Mouse (Mus musculus): ENCODE measurements around the gene Peak1. TPM values are rescaled to one million over a fixed set of nuclear protein-coding genes. Genes with fewer than 3 reads are reported as not detected.
"Not testable (repeated sequence)": the region's sequence is repeated elsewhere in the genome, so short reads cannot be mapped to it uniquely, and the experiment has no call there.

The Peak1 gene
- total RNA-seq (2021), result 10 to 100 TPM; 47.4 to 50.1 TPM
- long read RNA-seq, experiment 1, partial matches to known transcripts, result 0 of 2 reads
- long read RNA-seq, experiment 1, other reads (novel, unspliced or antisense), result 2 of 2 reads
- long read RNA-seq, experiment 2, partial matches to known transcripts, result 0 of 7 reads
- long read RNA-seq, experiment 2, other reads (novel, unspliced or antisense), result 7 of 7 reads

GRCm38 (mm10) chr9:56417948-56418737 lies at the start of gene Peak1, which contains the start of gene Hmg20a:
TSS of gene Peak1 (minus strand) at chr9:56418067.
TSS of gene Hmg20a (plus strand) at chr9:56418609.
- peak; percentile 100 for DNase-seq (ENCODE audit: low spot score in 2 of 2)

GRCm38 (mm10) chr9:56466251-56466650 lies 48.4 kb upstream of the Peak1 start:
- no peak for DNase-seq (ENCODE audit: low spot score in 2 of 2)

DNA sequence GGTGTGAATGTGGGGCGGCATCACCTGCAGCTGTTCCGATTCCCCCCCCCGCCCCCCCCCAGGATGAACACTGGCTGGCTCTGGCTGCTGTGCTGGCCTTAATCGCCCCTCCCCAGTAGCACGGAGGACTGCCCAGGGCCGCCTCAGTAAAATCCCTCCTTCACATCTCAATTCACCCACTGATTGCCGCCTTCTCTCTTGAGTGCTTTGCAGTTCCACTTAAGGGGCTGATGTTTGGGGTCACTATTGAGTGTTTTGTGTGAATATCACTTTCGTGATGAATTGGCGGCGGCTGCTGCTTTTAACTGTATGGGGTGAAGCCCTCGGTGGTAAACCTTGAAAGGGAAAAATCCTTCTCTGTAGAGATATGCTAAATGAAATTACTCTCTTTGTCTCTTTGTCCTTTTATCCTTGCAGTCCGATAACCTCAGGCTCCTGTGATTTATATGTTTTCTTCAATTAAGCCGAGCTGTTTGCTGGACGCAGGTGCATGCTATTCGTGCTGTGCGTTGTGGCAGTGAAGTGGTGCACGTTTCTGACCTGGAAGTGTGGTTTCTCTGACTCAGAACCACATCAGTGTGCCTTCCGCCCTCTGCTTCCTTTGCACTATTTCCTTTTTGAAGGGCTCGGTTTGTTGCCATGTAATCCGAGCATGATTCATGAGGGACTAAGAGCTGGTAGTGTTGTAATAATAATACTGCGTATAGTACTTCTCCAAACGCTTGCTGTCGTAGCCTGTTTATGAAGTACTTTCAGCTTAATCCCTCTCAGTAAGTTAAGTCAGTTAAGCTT lies 47.2 kb upstream of the Peak1 start:
- no peak for DNase-seq (ENCODE audit: low spot score in 2 of 2)

GRCm38 (mm10) chr9:56463686-56464515 lies 46.0 kb upstream of the Peak1 start:
- DNase-seq (ENCODE audit: low spot score in 2 of 2), result no peak

DNA sequence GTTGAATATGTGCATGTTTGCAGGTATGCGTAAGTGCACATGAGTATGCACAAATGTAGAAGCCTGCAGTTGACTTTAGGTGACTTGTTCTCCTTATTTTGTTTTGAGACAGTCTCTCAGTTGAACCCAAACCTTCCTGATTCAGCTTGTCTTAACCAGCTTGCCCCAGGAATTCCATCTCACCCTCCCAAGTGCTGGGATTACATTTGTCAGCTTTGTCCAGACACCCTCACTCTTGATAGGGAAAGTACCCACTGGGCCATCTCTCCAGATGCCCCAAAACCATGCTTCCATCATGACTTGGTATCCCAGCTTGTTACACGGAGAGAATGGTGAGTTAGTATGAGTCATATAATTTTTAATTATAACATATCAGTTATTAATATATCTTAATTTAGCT lies 45.2 kb upstream of the Peak1 start:
- DNase-seq (ENCODE audit: low spot score in 2 of 2), result no peak

DNA sequence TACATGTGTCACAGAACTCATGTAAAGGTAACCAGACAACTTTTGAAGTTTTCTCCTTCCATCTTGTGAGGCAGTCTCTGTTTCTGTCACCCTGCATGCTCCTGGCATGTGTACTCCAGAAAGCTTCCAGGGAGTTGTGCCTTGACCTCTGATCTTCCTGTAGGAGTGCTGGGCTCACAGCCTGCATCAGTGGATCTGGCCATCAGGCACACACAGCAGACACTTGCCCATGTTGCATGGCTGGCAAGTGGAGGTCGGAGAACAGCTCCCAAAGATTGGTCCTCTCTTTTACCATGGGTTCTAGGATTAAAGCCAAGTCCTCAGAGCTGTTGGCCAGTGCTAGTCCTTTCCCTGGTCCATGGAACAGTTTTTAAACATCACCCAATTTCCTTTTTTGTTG lies 44.7 kb upstream of the Peak1 start:
- no peak for DNase-seq (ENCODE audit: low spot score in 2 of 2)

DNA sequence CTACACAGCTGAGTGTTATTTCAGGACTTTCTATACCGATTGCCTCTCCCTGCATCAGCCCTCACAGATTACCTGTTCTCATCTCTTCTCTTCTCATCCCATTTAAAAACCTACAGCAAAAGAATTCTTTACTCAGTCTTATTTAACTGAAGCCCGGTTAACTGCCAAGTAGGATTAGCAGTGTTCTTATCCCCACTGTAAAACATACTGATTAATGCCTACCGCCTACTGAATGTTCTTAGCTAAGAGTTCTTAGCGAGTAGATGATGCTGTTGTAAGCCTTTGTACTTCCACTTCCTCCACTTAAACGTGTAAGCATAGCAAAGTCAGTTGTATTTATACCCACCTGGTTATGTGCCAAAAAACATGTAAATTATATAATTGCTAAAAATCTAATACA lies 43.1 kb upstream of the Peak1 start:
- DNase-seq (ENCODE audit: low spot score in 2 of 2), result no peak

- no peak for DNase-seq (ENCODE audit: low spot score in 2 of 2)
These were observed 38.6 kb upstream of the Peak1 start for GRCm38 (mm10) chr9:56456426-56456825.

GRCm38 (mm10) chr9:56453038-56453815 lies 35.4 kb upstream of the Peak1 start:
- no peak for DNase-seq (ENCODE audit: low spot score in 2 of 2)

DNA sequence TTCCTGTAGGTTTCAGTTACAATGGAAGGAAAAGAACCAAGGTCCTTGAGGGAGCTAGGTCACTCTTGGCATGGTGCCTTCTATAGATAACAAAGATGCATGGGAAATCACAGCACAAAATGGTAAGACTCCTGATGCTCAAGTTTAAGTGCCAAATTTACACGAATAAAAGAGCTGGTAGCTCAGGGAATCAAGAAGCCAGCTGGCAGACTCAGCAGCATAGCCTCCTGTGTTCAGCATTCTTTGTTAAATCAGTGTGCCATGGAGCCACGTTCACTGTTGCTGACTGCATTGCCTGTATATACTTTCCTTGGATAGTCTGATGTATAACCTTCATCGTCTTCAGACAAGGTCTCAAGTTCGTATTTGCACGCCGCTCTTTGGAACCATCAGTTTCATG lies 33.7 kb upstream of the Peak1 start:
- peak; percentile 25 to 55 for DNase-seq (ENCODE audit: low spot score in 2 of 2)

- DNase-seq (ENCODE audit: low spot score in 2 of 2), result no peak
These were observed 21.8 kb upstream of the Peak1 start for GRCm38 (mm10) chr9:56439699-56440098.

- DNase-seq (ENCODE audit: low spot score in 2 of 2), result not testable (repeated sequence)
These were observed 19.5 kb upstream of the Peak1 start for GRCm38 (mm10) chr9:56437300-56437892.

GRCm38 (mm10) chr9:56435821-56436526 lies 18.1 kb upstream of the Peak1 start:
- peak; percentile 23 to 48 for DNase-seq (ENCODE audit: low spot score in 2 of 2)

DNA sequence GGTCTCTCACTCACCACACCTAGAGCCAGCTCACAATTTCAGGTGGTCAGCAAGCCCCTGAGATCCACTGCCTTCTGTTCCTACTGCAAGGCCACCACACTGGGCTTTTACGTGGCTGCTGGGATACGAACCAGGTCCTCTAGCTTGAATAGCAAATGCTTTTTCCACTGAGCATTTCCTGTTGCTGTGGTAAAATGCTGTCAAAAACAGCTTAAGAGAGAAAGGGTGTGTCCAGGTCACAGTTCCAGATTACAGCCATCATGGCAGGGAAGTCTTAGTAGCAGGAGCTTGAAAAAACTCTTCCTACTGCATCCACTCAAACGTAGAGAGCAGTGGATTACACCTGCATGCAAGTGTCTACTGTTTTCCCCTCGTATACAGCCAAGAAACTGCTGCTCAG lies 7.0 kb upstream of the Peak1 start:
- DNase-seq (ENCODE audit: low spot score in 2 of 2), result no peak

- no peak for DNase-seq (ENCODE audit: low spot score in 2 of 2)
These were observed 4.1 kb upstream of the Peak1 start for GRCm38 (mm10) chr9:56421991-56422390.

GRCm38 (mm10) chr9:56420892-56421601 lies 3.2 kb upstream of the Peak1 start:
- no peak for DNase-seq (ENCODE audit: low spot score in 2 of 2)

DNA sequence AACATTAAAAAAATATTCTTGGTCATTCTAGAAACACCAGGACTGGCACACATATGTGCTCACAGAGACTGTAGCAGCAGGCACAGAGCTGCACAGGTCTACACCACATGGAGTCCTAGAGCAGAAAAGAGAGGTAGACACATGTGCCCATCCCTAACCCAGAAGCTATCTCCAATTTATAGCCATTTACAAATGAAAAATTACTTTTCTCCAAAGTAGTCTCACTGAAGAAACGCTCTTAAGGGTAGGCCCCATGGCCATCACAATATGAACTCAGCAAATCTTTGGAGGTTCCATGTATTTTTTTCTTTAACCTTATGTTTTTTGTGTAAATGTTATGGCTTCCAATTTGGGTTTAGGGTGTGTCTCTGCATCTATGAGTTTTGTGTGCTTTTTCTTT lies 2.4 kb upstream of the Peak1 start:
- DNase-seq (ENCODE audit: low spot score in 2 of 2), result no peak

DNA sequence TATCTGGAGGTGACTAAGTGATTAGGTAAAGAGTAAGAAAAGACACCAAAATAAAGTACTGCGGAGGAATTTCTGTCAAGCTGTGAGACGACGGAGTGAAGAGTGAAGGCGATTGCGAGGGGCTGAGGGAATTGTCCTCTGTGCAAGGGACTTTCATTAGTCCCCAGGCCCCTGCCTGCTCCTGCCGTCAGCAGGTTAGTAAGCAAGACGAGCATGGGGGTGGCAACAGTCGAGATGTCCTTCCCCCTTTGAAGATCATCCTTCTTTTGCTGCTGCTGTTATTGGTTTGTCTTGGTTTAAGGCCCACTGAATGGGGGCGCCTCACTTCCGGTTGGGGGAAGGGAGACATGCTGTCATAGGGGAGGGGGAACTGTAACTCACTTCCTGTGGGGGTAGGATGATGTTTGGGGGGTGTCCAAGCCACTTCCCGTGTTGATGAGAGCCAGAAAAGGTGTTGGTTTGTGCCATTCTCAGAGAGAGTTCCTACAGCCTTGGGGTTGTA lies 922 bp upstream of the Peak1 start:
- DNase-seq (ENCODE audit: low spot score in 2 of 2), result peak; percentile 80 to 89
